ENCODE assay signal across 8 mouse cellular contexts in genomic region chr8:116993095-116993867, GRCm38 (mm10). TPM values are rescaled to one million over a fixed set of nuclear protein-coding genes. Genes with fewer than 3 reads are reported as not detected.
DNase-seq lines count a peak whose midpoint lies in the region; ATAC-seq lines count a peak whose summit lies in the region.

Gene Gcsh (minus strand): TSS chr8:116993537.

- DNase-seq in adipocyte (ENCODE audit: low spot score), result peak; percentile 100
- peak; percentile 99 for DNase-seq in embryo, embryonic 10 days (ENCODE audit: low spot score)
- DNase-seq in gastrocnemius, postnatal 10 days, result peak; percentile 97
- peak; percentile 99 for DNase-seq in induced T-regulatory cell, adult 2 months (ENCODE audit: low read depth)
- DNase-seq in left cerebral cortex, adult 9 months (ENCODE audit: low spot score in 2 of 2), result peak; percentile 93 to 98
- peak; percentile 98 for DNase-seq in right cerebral cortex, postnatal 14 days
- peak; percentile 98 to 99 for DNase-seq in urinary bladder, postnatal 36 days (ENCODE audit: low spot score in 2 of 2)

- peak; percentile 96 for ATAC-seq in megakaryocyte progenitor cell, adult 5-6 weeks (replicated peaks; ENCODE audit: poor library complexity)

RNA-seq across cellular contexts. Expression of gene Gcsh, which starts in this region (rescaled TPM):
- 10 to 100 TPM; 44.7 to 52.5 TPM for total RNA-seq in gastrocnemius, postnatal 10 days (2021)
- 52.1 and 59.5 TPM in 2 replicates for total RNA-seq in megakaryocyte progenitor cell, adult 5-6 weeks (2015)
- total RNA-seq in megakaryocyte progenitor cell, adult 5-6 weeks (2017), result 64.6 and 71.7 TPM in 2 replicates

Comparison
In these comparisons a context has a peak if more than half of its experiments do, and no peak if none do; other contexts are left out.
1. Peak in every context shown above with its lines: DNase-seq and ATAC-seq.